Mouse (Mus musculus): ENCODE results near the gene Napa.

Gene Napa

DNA sequence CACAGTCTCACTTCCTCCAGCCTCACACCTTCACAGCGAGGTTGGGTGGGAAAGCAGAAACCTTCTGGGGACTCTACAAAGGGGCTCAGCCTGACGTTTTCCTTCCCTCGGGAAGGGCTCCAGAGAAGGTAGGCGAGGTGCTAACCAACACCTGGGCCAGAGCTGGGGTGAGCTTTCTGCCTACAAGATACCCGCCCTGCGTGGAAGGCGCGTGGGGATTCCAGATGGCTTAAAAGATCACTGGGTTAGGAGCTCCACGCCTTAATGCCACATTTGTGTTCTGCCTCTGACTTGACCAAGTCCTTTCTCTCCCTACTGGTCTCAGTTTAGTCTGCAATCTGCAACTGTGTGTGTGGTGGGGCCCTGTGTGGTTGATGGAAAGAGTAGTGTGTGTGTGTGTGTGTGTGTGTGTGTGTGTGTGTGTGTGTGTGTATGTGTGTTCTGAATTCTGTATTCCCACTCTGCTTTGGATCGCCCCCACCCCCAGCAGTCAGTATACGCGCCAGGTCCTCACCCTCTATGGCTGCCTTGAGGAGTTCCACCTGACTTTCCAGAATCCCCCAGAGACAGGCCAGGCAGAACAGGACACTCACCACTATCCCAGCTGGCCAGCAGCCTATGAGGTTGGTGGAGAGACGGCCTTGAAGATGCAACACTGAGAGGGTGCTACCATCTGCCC, 32.8 kb downstream of the Napa start:
- peak in 1 of 2 experiments; percentile 59 for DNase-seq (ENCODE audit: low spot score in 2 of 2)

DNA sequence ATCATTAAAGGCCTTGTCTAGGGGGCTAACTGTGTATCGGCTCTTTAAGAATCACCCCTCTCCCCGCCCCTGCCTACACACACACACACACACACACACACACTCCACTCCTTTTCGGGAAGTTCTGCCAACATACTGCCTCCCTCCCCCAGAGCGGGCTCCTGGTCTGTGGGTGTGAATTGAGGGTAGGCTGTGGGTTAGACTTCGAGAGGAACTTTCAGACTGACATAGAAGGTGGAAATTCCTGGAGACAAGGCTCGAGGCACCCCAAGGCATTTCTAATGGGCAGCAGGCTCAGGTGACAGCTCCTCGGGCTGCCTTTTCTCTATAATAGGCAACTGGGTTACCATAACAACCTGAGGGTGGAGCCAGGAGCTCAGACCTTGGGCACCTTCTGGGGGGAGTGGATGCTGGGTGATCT, 33.9 kb downstream of the Napa start:
- no peak for DNase-seq (ENCODE audit: low spot score in 2 of 2)

- DNase-seq (ENCODE audit: low spot score in 2 of 2), result no peak
These were observed 34.7 kb downstream of the Napa start for GRCm38 (mm10) chr7:16132926-16133325.

- no peak for DNase-seq (ENCODE audit: low spot score in 2 of 2)
These were observed 35.4 kb downstream of the Napa start for GRCm38 (mm10) chr7:16133691-16134090.

GRCm38 (mm10) chr7:16134951-16135392, 36.7 kb downstream of the Napa start:
- no peak for DNase-seq (ENCODE audit: low spot score in 2 of 2)

- peak; percentile 73 to 77 for DNase-seq (ENCODE audit: low spot score in 2 of 2)
These were observed 48.5 kb downstream of the Napa start for GRCm38 (mm10) chr7:16146489-16147410.

DNA sequence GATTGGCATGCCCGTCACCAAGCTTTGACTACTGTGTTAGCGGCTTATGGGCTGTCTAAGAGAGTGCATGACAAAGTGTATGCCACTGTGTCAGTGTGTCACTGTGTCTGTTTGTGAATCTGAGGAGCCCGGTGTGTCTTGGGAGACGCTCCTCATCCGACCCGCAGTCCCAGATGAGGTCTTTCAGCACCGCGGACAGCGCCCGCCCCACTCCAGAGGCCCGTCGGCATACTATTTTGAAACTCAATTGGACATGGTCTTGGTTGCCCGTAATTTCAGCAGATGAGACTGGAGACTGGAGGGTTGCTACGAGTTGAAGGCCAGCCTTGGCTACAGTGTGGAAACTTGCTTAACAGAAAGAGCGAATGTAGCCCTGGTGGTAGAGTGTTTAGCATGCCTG, 49.4 kb downstream of the Napa start:
- DNase-seq (ENCODE audit: low spot score in 2 of 2), result no peak

- DNase-seq (ENCODE audit: low spot score in 2 of 2), result peak; percentile 89 to 93
These were observed 51.0 kb downstream of the Napa start for GRCm38 (mm10) chr7:16149241-16149640.

- no peak for DNase-seq (ENCODE audit: low spot score in 2 of 2)
These were observed 52.2 kb downstream of the Napa start for GRCm38 (mm10) chr7:16150191-16151145.

GRCm38 (mm10) chr7:16153522-16153921, 55.3 kb downstream of the Napa start:
- peak; percentile 66 to 69 for DNase-seq (ENCODE audit: low spot score in 2 of 2)

- peak in 1 of 2 experiments; percentile 69 for DNase-seq (ENCODE audit: low spot score in 2 of 2)
These were observed 57.0 kb downstream of the Napa start for GRCm38 (mm10) chr7:16155132-16155872.

GRCm38 (mm10) chr7:16156105-16156714, 58.0 kb downstream of the Napa start:
- DNase-seq (ENCODE audit: low spot score in 2 of 2), result no peak

DNA sequence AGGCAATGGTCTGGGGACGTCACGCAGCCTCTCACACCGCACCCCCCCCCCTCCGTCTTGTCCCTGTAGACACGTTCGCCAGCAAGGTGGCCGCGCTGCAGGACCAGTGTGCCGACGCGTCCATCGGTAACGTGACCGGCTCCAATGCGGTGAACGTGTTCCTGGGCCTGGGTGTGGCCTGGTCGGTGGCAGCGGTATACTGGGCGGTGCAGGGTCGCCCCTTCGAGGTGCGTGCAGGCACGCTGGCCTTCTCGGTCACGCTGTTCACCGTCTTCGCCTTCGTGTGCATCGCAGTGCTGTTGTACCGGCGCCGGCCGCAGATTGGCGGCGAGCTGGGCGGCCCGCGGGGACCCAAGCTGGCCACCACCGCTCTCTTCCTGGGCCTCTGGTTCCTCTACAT, 60.5 kb downstream of the Napa start:
- DNase-seq (ENCODE audit: low spot score in 2 of 2), result no peak

DNA sequence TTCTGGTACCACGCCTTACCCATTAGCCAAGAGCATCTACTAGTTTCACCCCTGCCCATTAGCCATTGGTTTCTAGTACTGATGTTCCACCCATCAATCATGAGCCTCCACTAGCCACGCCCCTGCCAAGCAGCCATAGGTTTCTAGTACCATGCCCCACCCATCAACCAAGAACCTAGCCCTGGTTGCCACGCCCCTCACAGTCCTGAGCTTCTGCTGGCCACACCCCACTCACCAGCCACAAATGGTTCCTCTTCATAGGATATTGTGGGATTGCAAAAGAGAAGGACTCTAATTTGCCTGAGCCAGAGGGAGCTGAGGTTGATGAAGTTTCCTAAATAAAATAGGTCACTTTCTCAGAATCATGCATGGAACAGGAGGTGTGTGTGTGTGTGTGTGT, 62.4 kb downstream of the Napa start:
- peak in 1 of 2 experiments; percentile 53 for DNase-seq (ENCODE audit: low spot score in 2 of 2)

GRCm38 (mm10) chr7:16161302-16161701, 63.0 kb downstream of the Napa start:
- DNase-seq (ENCODE audit: low spot score in 2 of 2), result no peak

DNA sequence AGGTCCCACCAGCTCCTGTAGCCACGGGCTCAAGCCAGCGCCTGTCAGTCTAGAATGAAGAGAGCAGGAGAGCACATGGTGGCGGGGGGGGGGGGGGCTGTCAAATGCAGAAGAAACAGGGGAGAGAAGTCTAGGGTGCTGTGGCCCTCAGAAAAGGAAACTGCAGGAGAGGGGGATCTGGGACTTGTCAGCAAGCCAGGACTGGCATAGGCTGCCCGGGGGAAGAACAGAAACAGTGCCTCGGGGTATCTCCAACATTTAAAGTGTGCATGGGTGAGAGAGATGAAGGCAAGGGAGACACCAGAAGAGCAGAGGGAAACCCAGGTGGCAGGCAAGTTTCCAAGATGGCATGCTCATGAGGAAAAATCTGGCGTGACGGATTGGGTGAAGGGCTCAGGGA, 63.8 kb downstream of the Napa start:
- DNase-seq (ENCODE audit: low spot score in 2 of 2), result no peak

Measured in frontal cortex, postnatal 36 days (tissue).